Mouse (Mus musculus) heart, adult 8-10 months (tissue): ENCODE results near the gene Mthfr. TPM values are rescaled to one million over a fixed set of nuclear protein-coding genes. Genes with fewer than 3 reads are reported as not detected.
A peak's percentile ranks its signal among the peaks of the same experiment; 100 is the strongest.
"Not testable (repeated sequence)": the region's sequence is repeated elsewhere in the genome, so short reads cannot be mapped to it uniquely, and the experiment has no call there.

Experiments used
- DNase-seq: peaks from one replicate; pipeline ENCODE4 v3.0.0; 2022; ENCODE audit warnings: low spot score
- total RNA-seq, 4 experiments: library from RNA; stranded (reverse); gene quantifications; 2 replicates each; pipeline ENCODE4 v1.2.4; 2022

The Mthfr gene
- total RNA-seq, 4 experiments from 2014 or later, result 8.0 to 9.8 (median 8.6) TPM

DNA sequence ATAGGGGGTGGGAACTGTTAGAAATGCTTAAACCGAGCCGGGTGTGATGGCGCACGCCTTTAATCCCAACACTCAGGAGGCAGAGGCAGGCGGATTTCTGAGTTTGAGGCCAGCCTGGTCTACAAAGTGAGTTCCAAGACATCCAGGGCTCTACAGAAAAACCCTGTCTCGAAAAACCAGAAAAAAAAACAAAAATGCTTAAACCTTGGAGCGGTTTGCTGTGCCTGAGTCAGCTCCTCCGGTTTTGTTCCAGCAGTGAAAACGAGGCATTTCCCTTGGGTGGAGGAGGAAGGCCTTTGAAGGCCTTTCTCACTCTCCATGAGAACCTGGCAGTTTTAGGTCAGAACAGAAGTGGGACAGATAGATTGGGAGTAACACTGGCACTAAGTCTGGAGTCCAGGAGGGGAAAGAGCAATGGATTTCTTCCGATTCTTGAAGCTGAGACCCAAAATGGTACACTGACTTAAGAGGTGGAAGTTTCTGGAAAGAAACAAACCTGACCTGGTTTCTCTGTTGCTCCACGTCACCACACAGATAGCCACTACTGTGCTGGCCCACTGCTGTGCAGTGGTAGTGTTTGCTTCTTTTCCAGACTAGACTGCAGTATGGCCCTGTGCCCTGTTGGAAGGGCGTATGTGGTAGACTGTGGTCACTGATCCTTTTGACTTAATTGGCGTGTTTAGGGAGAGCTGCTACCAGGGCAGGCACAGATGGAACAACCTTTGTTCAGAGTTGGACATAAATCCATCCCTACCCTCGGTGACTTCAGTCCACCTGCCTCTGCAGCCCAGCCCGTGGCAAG, 1.4 kb downstream of the Mthfr start:
- peak; percentile 46 for DNase-seq

DNA sequence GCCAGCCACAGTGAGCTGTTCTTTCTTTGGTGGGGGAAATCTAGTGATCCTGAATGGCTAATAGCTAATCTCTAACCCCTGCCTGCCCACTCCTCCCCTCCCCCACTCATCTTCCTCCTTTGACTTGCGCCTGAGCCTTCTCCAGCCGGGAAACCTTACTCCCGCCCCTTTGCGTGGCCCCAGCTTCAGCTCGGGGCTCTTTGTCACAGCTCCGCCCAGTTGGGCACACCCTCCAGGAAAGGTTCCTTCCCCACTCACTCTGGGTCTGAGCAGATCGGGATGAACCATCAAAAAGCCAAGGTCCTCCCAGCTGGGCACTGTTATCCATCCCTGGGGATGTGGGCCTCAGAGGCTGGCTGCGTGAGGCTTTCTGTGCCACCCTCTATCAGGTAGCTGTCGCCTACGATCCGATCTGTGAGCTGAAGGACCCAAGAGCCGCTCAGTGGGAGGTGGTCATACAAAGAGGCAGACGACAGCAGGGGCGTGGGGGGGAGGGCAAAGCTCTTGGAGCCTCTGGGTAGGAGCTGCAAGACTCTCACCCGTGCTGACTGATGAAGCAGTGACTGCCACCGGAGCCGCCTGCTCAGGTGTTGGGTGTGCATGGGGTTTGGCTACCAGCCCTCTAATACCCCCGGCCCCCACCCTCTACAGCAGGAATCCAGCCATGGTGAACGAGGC, 2.2 kb downstream of the Mthfr start:
- DNase-seq, result peak; percentile 84

DNA sequence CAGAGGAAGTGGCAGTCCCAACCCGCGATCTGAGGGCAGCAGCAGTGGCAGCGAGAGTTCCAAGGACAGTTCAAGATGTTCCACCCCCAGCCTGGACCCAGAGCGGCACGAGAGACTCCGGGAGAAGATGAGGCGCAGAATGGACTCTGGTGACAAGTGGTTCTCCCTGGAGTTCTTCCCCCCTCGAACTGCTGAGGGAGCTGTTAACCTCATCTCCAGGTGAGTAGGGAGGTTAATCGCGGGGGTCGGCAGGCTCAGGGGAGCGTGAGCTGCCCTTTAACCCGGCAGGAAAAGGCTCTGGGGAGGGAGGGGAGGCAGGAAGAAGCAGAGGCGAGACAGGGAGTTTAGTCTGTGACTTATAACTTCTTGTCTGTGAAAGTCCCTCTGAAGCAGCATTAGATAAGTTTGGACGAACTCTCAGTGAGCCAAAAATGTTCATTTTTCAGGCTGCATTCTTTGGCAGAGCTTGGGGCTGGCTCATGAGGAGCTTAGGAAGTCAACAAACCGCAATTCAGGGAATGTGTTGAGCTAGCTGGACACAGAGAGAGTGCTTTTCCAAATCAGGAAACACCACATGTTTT, 2.8 kb downstream of the Mthfr start:
- peak; percentile 63 for DNase-seq

DNA sequence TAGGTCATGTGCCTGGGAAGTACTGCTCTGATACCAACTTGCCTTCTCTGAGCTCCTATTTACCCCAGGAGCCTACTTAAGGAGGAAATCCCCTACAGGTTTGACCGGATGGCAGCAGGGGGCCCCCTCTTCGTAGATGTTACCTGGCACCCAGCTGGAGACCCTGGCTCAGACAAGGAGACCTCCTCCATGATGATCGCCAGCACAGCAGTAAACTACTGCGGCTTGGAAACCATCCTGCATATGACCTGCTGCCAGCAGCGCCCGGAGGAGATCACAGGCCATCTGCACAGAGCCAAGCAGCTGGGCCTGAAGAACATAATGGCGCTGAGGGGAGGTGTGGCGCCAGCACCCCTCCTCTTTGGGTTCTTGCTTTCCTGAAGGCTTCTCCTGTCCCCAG, 4.5 kb downstream of the Mthfr start:
- not testable (repeated sequence) for DNase-seq

DNA sequence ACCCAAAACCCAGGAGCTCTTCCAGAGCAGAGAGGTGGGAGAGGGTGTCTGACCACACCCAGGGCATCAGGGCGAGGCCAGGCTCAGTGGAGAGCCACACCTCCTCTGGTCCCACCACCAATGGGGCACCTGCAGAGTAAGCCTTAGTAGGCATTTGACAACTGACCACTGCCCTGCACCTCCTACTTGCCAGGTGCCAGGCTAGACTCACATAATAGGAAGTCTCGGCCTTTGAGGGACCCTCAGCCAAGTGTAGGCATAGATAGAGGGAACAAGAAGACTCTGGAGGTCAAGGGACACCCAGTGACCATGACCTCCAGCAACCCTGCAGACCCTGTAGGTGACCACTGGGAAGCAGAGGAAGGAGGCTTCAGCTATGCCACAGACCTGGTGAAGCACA, 5.2 kb downstream of the Mthfr start:
- no peak for DNase-seq

DNA sequence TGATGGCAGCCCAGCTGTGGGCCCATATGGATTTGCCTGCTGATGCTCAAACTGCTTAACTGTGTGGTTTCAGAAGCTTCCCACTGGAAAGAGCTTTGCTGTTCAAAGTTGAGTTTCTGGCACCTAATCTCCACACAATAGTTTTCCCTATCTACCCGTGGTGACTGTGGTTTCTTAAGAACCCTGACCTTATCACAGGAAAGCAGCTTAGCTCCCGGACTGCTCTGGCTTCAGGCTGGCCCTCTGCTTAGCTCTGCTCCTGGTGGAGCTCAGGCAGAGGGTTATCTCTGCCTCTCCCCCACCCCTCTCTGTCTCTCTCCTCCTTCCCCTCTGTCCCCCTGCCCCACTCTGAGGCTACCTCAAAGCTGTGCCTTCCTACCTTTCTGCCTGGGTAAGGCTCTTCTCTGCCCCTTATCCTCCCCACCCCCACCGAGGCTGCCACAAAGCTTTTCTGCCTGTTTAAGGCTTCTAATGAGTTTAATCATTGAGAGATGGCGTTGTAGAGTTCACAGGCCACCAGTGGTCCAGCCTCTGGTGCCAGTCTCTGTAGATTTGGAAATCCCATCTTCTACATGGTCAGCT, 7.7 kb downstream of the Mthfr start:
- no peak for DNase-seq

DNA sequence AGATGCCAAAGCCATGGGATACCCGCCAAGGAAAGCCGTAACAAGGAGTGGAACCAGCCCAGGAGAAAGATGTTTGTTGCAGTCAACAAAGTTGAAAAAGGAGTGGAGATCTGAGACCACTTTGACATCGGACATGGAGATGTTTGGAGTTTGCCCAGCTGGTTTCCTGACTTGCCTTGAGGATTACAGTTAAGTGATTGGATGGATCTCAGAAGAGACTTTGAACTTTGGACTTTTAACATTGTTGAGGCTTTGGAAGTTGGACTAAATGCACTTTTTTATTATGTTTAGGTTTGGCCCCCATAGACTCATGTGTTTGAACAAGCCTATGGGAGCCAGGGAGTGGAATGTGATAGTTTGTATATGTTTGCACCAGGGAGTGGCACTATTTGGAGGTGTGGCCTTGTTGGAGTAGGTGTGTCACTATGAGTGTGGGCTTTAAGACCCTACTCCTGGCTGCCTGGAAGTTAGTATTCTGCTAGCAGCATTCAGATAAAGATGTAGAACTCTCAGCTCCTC, 11.6 kb downstream of the Mthfr start:
- not testable (repeated sequence) for DNase-seq

DNA sequence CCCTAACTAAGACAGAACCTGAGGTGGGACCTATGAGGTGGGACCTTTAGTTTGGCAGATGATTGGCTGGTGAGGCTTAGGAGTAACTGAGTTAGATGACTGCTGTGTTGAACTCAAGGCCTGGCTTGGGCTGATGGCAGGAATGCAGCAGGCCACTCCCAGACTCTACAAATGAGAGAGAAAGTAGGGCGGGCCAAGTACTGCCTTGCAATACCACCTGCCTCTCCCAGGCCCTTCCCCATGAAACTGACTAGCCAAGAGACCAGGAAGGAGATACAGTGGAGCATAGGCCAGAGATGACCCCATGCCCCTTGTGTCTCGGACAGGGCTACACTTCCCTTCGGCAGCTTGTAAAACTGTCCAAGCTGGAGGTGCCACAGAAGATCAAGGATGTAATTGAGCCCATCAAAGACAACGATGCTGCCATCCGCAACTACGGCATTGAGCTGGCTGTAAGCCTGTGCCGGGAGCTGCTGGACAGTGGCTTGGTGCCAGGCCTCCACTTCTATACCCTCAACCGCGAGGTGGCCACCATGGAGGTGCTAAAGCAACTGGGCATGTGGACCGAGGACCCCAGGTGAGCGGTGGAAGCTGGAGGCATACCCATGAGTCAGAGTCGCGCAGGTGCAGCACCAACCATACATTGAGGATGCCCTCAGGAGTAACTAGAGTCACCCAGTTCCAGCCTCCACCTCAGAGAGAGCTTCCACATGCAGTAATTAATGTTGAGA, 12.3 kb downstream of the Mthfr start:
- DNase-seq, result no peak

DNA sequence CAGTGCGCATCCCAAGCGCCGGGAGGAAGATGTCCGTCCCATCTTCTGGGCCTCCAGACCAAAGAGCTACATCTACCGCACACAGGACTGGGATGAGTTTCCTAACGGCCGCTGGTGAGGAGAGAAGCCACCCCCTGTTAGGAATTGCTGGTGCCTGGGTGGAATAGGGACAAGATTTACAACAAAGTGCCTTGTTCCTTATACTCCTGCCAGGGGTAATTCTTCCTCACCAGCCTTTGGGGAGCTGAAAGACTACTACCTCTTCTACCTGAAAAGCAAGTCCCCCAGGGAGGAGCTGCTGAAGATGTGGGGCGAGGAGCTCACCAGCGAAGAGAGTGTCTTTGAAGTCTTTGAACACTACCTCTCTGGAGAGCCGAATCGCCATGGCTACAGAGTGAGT, 13.0 kb downstream of the Mthfr start:
- no peak for DNase-seq

DNA sequence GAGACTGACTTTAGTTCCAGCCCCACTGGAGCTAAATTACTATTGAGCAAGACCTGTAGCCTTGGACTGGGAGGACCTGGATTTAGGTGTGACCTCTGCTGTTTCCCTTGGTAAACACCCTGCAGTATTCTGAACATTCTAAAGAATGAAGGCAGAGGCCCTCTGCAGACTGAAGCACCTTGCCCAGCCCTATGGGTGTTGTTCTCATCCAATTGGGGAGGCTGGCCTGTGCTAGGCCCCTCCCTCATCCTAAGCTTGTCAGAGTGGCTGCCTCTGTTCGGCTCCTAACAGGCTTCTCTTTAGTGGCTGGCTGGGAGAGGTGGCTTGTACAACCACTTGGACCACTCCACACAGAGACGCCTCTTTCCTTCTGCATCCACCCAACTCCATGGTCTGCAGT, 14.1 kb downstream of the Mthfr start:
- no peak for DNase-seq

DNA sequence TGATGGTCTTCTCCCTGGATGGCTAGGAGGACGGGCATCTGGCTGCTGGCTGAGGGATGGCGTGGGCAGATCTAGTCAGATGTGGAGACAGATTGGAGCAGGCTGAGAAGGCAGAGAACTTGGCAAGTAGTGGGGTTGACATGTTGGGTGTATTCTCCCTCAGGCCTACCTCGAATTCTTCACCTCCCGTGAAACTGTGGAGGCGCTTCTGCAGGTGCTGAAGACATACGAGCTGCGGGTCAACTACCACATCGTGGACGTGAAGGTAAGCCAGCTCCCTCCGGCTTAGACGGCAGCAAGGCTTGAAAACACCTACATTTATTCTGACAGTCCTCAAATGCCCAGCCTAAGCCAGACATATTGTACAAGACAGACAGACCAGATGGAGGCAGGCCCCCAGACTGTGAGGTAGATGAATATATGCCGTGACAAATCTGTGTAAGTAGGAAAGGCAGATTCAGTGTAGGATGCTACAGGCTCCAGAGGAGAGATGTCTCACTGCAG, 14.6 kb downstream of the Mthfr start:
- no peak for DNase-seq

DNA sequence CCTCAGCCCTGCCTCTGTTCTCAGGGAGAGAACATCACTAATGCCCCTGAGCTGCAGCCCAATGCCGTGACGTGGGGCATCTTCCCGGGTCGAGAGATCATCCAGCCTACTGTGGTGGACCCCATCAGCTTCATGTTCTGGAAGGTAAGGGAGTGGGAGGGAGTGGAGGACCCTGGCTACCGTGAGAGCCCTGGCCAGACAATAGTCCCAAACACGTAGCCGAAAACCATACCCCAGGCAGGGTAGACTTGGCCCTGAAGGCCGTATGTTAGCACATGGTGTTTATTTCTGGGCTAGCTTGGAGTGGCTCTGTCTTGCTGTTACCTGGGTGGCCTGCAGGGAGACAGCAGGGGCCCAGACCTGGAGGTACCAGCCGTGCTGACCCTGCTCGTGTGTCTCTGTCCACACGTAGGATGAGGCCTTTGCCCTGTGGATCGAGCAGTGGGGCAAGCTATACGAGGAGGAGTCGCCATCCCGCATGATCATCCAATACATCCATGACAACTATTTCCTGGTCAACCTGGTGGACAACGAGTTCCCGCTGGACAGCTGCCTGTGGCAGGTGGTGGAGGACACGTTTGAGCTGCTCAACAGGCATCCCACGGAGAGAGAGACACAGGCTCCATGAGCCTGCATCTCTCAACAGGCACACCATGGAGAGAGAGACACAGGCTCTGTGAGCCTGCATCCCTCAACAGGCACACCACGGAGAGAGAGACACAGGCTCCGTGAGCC, 16.3 kb downstream of the Mthfr start:
- no peak for DNase-seq

DNA sequence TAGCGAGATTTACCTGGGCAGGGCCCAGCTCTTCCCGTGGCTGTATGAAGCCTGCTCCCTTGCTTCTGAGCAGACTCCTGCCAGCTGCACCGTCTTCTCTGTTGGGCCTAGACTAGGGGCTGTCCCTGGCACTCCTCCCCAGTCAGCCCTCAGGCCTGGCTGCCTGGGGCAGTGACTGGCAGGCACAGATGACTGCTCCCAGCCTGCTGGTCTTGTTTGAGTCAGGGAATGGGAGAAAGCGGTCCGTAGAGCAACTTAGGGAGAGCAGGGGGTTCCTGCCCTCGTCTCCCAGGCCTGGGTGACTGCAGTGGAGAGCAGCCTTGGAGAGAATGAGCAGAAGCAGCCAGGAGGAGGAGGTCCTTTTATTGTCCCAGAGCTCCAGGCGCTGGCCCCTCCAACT, 17.4 kb downstream of the Mthfr start:
- no peak for DNase-seq

DNA sequence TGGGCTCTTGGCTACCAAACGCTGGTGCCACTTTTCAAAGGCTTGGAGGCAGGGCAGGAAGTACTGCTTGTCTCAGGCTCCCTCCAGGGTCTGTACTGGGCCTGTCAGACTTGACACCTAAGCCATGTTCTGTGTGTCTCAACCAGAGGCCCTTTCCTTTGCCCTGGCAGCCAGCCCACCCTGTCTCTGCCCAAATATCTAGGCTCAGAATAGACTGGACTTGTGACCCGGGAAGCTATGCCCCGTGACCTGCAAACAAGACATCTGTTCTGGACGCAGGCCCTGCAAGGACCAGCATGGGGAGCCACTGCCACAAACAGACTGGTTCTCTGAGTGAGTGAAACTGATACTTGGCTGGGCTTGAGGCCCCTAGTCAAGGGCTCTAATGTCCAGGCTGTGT, 17.9 kb downstream of the Mthfr start:
- DNase-seq, result peak; percentile 71

DNA sequence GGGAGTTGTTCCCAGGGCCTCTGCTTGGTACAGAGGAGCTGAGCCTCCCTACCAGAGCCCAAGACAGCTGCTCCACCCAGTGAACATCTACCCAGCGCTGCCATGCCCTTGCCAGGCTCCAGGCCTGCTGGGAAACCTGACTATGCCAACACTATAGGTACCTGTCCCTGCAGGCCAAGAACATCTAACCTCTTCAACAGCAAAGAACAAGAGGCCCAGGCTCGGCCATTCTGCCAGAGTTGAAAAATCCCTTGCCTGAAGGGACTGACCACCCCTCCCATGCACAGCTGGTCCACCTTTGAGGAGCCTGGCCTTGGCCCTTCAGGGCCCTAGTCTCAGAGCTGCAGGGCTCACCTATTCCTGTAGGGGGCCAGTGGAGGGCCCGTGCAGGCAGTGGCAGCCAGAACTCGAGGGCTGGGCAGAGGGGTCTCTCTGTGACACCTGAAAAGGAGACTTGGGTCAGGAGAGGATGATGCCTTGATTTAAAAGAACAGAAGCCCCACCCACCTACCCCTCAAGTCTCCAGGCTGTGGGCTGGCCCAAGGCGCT, 18.9 kb downstream of the Mthfr start:
- DNase-seq, result no peak

DNA sequence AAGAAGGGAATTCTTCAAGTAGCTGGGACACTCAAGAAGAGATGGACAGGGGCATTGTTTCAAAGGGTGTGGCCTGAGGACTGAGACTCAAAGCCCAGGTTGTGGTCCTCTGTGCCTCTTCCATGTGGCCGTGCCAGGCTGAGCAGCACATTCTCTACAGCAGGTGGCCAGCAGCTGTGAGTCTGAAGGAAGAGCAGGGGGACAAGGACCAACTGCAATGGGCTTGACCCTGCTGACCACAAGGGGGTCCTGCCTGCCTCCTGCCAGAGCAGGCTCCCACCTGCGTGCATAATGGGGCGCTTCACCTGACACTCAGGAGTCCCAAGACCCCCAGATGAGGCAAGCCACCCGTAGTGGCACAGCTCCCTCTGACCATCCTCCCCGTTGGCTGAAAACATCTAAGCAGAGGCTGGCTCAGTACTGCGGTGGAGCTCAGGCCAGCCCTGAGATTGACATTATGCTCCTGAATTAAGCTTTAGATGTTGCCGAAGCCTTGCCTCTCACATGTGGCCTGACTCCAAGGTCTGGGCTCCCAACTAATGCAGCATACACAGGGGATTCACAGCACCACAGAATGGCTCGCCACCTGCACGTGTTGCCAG, 19.4 kb downstream of the Mthfr start:
- no peak for DNase-seq

DNA sequence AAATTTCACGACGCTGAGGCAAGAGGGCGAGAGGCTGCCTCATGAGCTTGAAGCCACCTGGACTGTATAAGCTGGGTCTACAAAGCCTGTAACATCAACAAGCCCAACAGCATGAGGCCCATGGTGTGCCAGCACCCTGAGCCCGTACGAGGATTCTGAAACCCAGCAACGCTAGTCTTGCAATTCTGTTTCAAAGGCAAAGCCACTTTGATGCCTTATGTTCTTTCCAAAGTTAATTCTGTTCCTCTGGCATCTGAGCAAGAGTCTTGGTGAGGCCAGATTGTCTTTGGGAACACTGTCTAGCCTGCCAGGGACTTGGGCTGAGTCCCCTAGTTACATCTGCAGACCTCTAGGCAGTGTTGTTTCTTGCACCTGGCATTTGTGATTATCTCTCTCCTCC, 20.1 kb downstream of the Mthfr start:
- DNase-seq, result no peak

DNA sequence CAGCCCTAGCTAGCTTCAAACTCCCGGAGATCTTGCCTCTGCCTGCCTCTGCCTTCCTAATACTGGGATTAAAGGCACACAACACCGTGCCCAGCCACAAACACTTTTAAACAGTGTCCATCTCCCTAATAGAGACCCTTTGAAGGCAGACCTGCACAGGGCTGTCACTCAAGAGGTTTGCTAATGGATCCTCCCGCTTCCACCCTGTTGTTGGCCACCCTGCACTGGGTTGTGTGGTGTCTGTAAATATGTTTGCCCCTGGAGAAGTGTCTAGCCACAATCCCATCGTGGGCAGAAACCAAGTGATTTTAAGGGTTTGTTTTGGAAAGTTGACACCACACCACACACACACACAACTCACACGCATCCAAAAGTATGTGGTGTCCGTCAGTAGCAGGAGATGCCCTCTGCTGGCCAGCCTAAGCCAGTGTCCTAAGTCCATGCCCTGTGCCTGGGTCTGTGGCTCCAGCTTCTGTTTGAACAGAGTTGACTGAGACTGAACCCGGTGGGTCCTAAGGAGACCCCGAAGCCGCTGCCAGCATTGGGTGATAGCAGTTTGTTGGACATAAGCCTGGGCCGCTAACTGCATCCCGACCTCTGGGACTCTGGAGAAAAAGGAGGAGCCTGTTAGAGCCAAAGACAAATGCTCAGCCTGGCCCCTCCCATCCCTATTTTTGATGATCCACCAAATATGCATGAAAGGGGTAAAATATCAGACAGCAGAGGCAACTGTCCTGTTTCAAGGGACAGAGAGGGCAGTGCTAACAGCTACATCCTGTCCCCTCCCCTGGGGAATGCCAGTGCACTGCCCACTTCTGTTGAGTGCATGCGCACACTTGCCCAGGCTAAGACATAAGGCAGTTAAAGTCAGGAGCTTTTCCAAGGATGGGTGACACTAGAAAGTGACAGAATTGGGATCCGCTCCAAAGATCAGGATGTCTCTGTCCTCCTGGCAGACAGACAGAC, 21.5 kb downstream of the Mthfr start:
- no peak for DNase-seq

DNA sequence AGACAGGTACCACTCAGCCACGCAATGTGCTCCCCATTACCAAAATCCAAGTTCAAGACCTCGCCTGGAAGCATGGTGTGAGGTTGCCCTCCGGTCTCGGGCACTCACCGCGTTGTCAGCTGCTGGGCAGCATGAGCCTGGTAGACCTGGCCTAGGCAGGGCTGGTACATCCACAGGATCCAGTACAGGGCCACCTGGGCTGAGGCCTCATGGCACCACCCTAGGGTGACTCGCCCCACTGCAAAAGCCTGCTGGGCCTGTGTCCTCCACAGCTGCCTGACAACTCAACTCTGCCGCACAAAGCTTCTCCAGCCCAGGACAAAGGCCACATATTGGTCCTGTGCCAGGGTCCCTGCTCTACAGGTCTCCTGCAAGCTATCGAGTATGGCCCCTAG, 22.2 kb downstream of the Mthfr start:
- no peak for DNase-seq
